Mouse (Mus musculus) megakaryocyte-erythroid progenitor cell, adult 5-6 weeks (primary cell): ENCODE results near the gene Cd59a. TPM values are rescaled to one million over a fixed set of nuclear protein-coding genes. Genes with fewer than 3 reads are reported as not detected.

Experiments
- ATAC-seq: replicated peaks from 2 replicates; pipeline ENCODE4 v1.8.0; 2016; ENCODE audit warnings: mild to moderate bottlenecking, inconsistent platforms; ENCODE audit not compliant: severe bottlenecking, poor library complexity, low FRiP score, low TSS enrichment
- total RNA-seq, 2 experiments: library from RNA; stranded (forward) in 1 of 2; stranded (reverse) in 1 of 2; fragments of 200-1000, 215-1000 nt in 1 of 2; fragments of >200 nt in 1 of 2; fragmentation: Nextera tagmentation in 1 of 2; gene quantifications; 2 replicates each; pipeline ENCODE4 v1.2.3; 2014 to 2017

Gene Cd59a
- total RNA-seq, 2 experiments from 2014 or later = 21.7 to 24.2 TPM

- no peak for ATAC-seq
These were observed 37.6 kb downstream of the Cd59a start for GRCm38 (mm10) chr2:104133042-104133810.

GRCm38 (mm10) chr2:104134150-104135056, 38.8 kb downstream of the Cd59a start:
- peak; percentile 47 for ATAC-seq

- ATAC-seq = no peak
These were observed 40.3 kb downstream of the Cd59a start for GRCm38 (mm10) chr2:104135920-104136319.

- ATAC-seq = no peak
These were observed 46.5 kb downstream of the Cd59a start for GRCm38 (mm10) chr2:104142140-104142539.

- no peak for ATAC-seq
These were observed 48.4 kb downstream of the Cd59a start for GRCm38 (mm10) chr2:104144004-104144403.

- ATAC-seq = peak; percentile 70
These were observed 50.4 kb downstream of the Cd59a start for GRCm38 (mm10) chr2:104145983-104146382.

GRCm38 (mm10) chr2:104147910-104148561, 52.4 kb downstream of the Cd59a start:
- ATAC-seq = no peak

- no peak for ATAC-seq
These were observed 55.2 kb downstream of the Cd59a start for GRCm38 (mm10) chr2:104150608-104151397.

- ATAC-seq = no peak
These were observed 57.7 kb downstream of the Cd59a start for GRCm38 (mm10) chr2:104153345-104153744.

- no peak for ATAC-seq
These were observed 58.3 kb downstream of the Cd59a start for GRCm38 (mm10) chr2:104153876-104154275.

- no peak for ATAC-seq
These were observed 62.2 kb downstream of the Cd59a start for GRCm38 (mm10) chr2:104157831-104158230.

- no peak for ATAC-seq
These were observed 67.8 kb downstream of the Cd59a start for GRCm38 (mm10) chr2:104163418-104163817.

- no peak for ATAC-seq
These were observed 68.4 kb downstream of the Cd59a start for GRCm38 (mm10) chr2:104163978-104164487.

Other genes with a start within 250 kb of the Cd59a start
- gene Lmo2, start 137.8 kb upstream of the Cd59a start, total RNA-seq (2014; fragmentation: Nextera tagmentation) = 386 and 431 TPM in 2 replicates
- gene Lmo2, start 137.8 kb upstream of the Cd59a start, total RNA-seq (2017) = 391 and 392 TPM in 2 replicates
- gene Fbxo3, start 68.1 kb upstream of the Cd59a start, total RNA-seq (2014; fragmentation: Nextera tagmentation) = 79.6 and 89.2 TPM in 2 replicates
- 90.6 and 102 TPM in 2 replicates for gene Fbxo3, start 68.1 kb upstream of the Cd59a start, total RNA-seq (2017)
- not detected in 2 replicates for gene 4931422A03Rik, start 67.4 kb upstream of the Cd59a start, total RNA-seq (2014; fragmentation: Nextera tagmentation)
- gene 4931422A03Rik, start 67.4 kb upstream of the Cd59a start, total RNA-seq (2017) = 0.52 TPM in 1 of 2 replicates, not detected in the other
- 0.98 TPM in 1 of 2 replicates, not detected in the other for gene Gm10912, start 30.0 kb upstream of the Cd59a start, total RNA-seq (2014; fragmentation: Nextera tagmentation)
- gene Gm10912, start 30.0 kb upstream of the Cd59a start, total RNA-seq (2017) = 0.53 TPM in 1 of 2 replicates, not detected in the other
- gene Gm10799, start 27.3 kb upstream of the Cd59a start, total RNA-seq (2014; fragmentation: Nextera tagmentation) = not detected in 2 replicates
- gene Gm10799, start 27.3 kb upstream of the Cd59a start, total RNA-seq (2017) = not detected in 2 replicates
- gene Cd59b, start 26.0 kb upstream of the Cd59a start, total RNA-seq (2014; fragmentation: Nextera tagmentation) = 5.5 and 8.3 TPM in 2 replicates
- 23.2 and 31.1 TPM in 2 replicates for gene Cd59b, start 26.0 kb upstream of the Cd59a start, total RNA-seq (2017)
- gene A930018P22Rik, start 27.0 kb downstream of the Cd59a start, total RNA-seq (2014; fragmentation: Nextera tagmentation) = 0.42 TPM in 1 of 2 replicates, not detected in the other
- gene A930018P22Rik, start 27.0 kb downstream of the Cd59a start, total RNA-seq (2017) = not detected in 2 replicates